Mouse (Mus musculus): ENCODE results near the gene H2-Q1. TPM values are rescaled to one million over a fixed set of nuclear protein-coding genes. Genes with fewer than 3 reads are reported as not detected.
"Not testable (repeated sequence)": the region's sequence is repeated elsewhere in the genome, so short reads cannot be mapped to it uniquely, and the experiment has no call there.

Gene H2-Q1
- 0.09 and 0.31 TPM in 2 replicates for polyA plus RNA-seq (2015; fragmentation: Nextera tagmentation; extraction: Ambion mirVana)

DNA sequence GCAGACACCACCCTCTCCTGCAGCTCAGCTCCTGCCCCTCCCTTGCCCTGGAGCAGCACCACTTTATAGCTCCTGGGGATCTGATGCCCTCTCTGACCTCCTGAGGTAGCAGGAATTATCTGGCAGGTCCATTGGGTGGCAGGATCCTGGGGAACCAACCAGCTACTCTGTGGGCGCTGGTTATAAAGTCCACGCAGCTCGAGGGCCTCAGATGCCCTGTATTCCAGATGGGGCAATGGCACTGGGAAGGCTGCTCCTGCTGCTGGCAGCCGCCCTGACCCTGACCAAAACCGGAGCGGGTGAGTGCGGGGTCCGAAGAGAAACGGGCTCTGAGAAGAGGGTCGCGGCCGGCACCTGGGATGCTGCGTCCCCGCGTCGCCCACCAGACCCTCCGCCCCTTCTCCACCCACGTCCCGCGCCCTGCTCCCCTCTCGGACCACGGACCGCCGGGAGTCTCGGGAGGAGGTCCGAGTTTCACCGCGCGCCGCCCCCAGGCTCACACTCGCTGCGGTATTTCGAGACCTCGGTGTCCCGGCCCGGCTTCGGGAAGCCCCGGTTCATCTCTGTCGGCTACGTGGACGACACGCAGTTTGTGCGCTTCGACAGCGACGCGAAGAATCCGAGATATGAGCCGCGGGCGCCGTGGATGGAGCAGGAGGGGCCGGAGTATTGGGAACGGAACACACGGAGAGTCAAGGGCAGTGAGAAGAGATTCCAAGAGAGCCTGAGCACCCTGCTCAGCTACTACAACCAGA is at the start of gene H2-Q1:
TSS of gene H2-Q1 (plus strand) at position 79 of the 755 bp plus-strand sequence.
- H3K4me1 ChIP-seq = peaks cover 10% of the 10 kb centered on the region
- H3K27me3 ChIP-seq = peaks cover 63% of the 10 kb centered on the region
- no peaks in the 10 kb centered on the region for H3K36me3 ChIP-seq
- 1% methylated on average over 51 of the region's 55 CpGs for WGBS
- no peak within 1 kb of the TSS for H3K27ac ChIP-seq
- H3K9ac ChIP-seq = peak within 1 kb of the TSS; percentile 48; the same call in 1 of the 2 replicates
- H3K9me3 ChIP-seq = no peaks in the 10 kb centered on the region
- no peak for ATAC-seq (ENCODE audit: low FRiP score, low read depth)
- peak within 1 kb of the TSS; percentile 41 for H3K4me3 ChIP-seq
- peak within 1 kb of the TSS; percentile 68 for H3K4me2 ChIP-seq (replicated peaks)

DNA sequence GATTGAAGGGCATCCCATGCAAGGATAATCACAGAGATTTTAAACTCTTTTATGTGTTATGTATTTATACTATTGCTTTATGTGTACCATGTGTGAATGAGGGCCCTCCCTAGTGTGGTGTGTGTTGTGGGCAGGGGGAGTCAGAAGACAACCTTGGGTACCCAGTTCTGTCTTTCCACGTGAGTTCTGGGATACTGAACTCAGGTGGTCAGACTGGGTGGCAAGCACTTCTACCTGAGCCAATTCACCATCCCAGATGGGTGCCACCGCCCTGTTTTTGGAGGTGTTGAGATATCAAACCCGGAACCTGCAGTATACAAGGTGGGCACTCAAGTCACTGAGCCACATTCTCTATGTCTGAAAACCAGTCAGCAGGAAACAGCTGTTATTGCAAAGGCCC is 48.0 kb upstream of the H2-Q1 start:
- no peaks in the 10 kb centered on the region for H3K4me1 ChIP-seq
- ATAC-seq (ENCODE audit: low FRiP score, low read depth) = no peak
- 70% methylated on average over 3 of the region's 3 CpGs for WGBS
- H3K4me2 ChIP-seq (replicated peaks) = no peak overlapping the region
- H3K36me3 ChIP-seq = no peaks in the 10 kb centered on the region
- H3K9ac ChIP-seq = no peak overlapping the region
- no peak overlapping the region for H3K27ac ChIP-seq
- H3K4me3 ChIP-seq = no peak overlapping the region
- H3K9me3 ChIP-seq = no peaks in the 10 kb centered on the region
- peaks cover 24% of the 10 kb centered on the region for H3K27me3 ChIP-seq

DNA sequence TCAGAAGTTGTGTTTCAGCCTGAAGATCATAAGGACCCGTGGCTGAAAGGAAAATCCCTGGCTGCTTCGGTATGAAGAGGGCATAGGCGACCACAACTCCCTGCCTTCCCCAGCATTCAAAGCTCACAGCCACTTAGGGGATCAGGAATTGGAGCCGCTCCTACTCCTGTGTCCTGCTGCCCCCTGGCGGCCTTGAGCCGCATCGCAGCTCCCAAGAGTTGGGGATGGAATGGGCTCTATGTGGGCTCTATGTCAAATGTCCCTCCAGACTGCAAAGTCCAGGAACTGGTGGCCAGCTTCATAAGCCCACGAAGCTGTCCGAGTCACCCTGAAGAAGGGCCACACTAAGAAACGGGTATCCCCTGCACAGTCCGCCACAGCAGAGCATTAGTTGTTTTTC is 45.4 kb upstream of the H2-Q1 start:
- no peaks in the 10 kb centered on the region for H3K9me3 ChIP-seq
- H3K36me3 ChIP-seq = no peaks in the 10 kb centered on the region
- H3K4me2 ChIP-seq (replicated peaks) = no peak overlapping the region
- H3K27me3 ChIP-seq = peaks cover 38% of the 10 kb centered on the region
- H3K9ac ChIP-seq = no peak overlapping the region
- ATAC-seq (ENCODE audit: low FRiP score, low read depth) = no peak
- H3K4me3 ChIP-seq = no peak overlapping the region
- no peak overlapping the region for H3K27ac ChIP-seq
- no peaks in the 10 kb centered on the region for H3K4me1 ChIP-seq
- 5% methylated on average over 11 of the region's 11 CpGs for WGBS

DNA sequence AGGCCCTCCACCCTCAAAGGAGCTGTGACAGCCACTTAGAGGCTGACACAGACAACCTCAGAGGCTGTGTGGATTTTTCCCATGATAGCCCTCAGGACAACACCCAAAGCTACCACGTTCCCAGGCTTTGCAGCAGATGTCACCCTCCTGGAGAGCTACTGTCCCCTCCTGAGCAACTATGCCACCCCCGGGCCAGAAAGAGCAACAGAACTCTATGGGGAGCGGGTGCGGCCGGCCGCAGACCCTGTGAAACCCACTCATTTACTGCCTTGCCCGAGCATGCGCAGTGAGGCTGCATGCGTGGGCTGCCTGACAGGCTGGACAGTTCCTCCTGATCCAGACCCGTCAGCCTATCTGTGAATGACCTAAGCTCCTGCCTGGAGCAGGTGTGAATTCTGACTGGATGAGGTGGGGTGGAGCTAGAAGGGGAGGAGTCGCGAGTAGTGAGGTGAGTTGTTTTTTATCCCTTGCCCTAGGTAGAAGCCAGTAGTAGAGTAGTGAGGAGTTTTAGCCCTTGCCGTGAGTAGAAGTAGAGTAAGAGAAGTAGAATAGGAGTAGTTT is 43.8 kb upstream of the H2-Q1 start:
- 14% methylated on average over 13 of the region's 13 CpGs for WGBS
- ATAC-seq (ENCODE audit: low FRiP score, low read depth) = no peak

DNA sequence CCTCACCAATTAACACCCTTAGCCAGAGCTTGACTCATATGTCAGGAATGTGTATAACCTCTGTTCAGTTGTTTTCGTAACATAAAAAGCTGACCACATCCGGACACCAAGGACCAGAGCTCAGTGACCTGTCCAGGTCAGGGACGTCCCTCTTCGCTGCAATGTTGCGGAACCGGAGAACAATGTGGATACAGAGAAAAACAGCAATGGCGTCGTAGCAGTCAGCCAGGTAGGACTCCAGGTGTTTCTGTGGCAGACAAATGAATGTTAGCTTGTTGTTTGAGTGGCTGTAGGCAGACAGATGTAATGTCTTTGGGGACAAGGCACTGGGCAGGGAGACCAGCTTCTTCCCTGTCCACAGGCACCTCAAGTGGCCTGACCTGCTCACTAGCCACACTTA is 42.2 kb upstream of the H2-Q1 start:
- no peak overlapping the region for H3K27ac ChIP-seq
- no peak overlapping the region for H3K4me2 ChIP-seq (replicated peaks)
- no peaks in the 10 kb centered on the region for H3K9me3 ChIP-seq
- H3K4me3 ChIP-seq = no peak overlapping the region
- no peak overlapping the region for H3K9ac ChIP-seq
- no peaks in the 10 kb centered on the region for H3K4me1 ChIP-seq
- peaks cover 38% of the 10 kb centered on the region for H3K27me3 ChIP-seq
- 84% methylated on average over 8 of the region's 8 CpGs for WGBS
- ATAC-seq (ENCODE audit: low FRiP score, low read depth) = no peak
- no peaks in the 10 kb centered on the region for H3K36me3 ChIP-seq

More for the DNA sequence above, 43.8 kb upstream of the H2-Q1 start:
- no peak overlapping the region for H3K4me3 ChIP-seq
- no peaks in the 10 kb centered on the region for H3K36me3 ChIP-seq
- no peak overlapping the region for H3K4me2 ChIP-seq (replicated peaks)
- no peaks in the 10 kb centered on the region for H3K9me3 ChIP-seq
- H3K4me1 ChIP-seq = no peaks in the 10 kb centered on the region
- H3K27ac ChIP-seq = no peak overlapping the region
- peaks cover 38% of the 10 kb centered on the region for H3K27me3 ChIP-seq
- H3K9ac ChIP-seq = no peak overlapping the region

DNA sequence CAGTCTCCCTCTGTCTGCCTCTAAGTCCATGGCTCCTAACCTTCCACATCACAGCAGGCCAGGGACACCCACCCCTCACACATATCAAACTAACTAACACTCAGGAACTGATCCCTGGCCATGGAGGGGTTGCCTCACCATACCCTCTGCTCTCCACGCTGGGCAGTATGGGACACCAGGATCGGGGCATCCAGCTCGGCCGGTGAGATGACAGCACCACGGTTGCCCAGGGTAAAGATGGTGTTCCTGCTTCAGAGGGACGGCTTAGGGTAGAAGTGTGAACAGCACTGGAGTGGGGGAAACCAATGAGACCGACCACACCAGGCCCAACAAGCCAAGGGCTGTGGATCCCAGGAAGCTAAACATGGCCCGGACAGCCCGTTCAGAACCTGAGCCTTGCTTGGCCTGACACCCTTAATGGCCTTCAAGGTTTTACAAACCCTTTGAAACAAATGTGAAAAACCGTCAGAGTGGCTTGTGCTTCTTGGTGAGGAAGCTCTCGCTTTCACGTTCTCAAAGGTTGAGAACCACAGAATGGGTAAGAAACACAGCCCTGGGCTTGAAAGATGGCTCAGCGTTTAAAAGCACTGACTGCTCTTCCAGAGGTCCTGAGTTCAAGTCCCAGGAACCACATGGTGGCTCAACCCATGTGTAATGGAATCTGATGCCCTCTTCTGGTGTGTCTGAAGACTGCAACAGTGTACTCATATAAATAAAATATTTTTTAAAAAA is 41.1 kb upstream of the H2-Q1 start:
- WGBS = 86% methylated on average over 13 of the region's 13 CpGs
- Histone ChIP-seq H3K4me2 (replicated peaks) (no peak overlapping the region), H3K9ac (no peak overlapping the region), H3K4me1 (no peaks in the 10 kb centered on the region), H3K9me3 (no peaks in the 10 kb centered on the region), H3K4me3 (no peak overlapping the region), H3K27ac (no peak overlapping the region), H3K27me3 (peaks cover 39% of the 10 kb centered on the region), H3K36me3 (no peaks in the 10 kb centered on the region)
- no peak for ATAC-seq (ENCODE audit: low FRiP score, low read depth)

DNA sequence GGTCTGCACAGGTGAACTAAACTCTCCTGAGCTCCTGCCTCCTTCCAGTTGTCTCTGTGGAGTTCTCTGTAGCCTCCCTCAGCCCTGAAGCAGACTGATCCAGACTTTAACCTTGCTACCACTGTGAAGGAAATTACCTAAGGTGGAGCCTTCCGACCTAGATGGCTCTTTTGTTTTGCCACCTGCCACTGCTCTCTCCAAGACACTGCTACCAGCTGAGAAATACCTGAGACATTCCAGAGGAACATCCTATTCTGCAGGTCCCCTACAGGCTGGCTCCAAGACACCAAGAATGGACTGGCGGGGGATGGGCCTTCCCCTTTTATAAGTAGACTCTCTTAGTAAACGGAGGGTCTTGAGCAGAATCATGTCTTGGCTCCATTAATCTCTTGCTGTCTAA is 39.9 kb upstream of the H2-Q1 start:
- no peak overlapping the region for H3K4me2 ChIP-seq (replicated peaks)
- H3K36me3 ChIP-seq = no peaks in the 10 kb centered on the region
- H3K4me1 ChIP-seq = no peaks in the 10 kb centered on the region
- H3K27ac ChIP-seq = no peak overlapping the region
- WGBS = 70% methylated on average over 3 of the region's 3 CpGs
- no peaks in the 10 kb centered on the region for H3K9me3 ChIP-seq
- H3K9ac ChIP-seq = no peak overlapping the region
- no peak overlapping the region for H3K4me3 ChIP-seq
- peaks cover 38% of the 10 kb centered on the region for H3K27me3 ChIP-seq
- no peak for ATAC-seq (ENCODE audit: low FRiP score, low read depth)

DNA sequence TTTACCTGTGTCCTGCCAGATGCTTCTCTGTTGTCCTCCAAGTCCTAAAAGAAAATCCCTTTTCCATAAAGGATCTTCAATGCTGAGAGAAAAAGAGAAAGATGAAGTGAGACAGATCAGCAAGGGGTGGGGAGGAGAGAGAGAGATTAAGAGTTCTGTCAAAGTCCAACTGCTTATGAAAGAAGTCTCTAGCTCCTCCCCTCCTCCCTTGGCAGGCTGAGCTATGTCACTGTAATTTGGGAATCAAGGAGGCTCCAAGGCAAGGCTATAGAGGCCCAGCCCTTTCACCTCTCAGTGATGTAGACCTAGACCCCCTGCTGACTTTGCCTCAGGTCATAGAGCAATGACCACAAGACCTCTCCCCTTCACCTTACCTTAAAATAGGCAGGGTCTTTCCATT is 34.8 kb upstream of the H2-Q1 start:
- Histone ChIP-seq H3K4me3 (no peak overlapping the region), H3K4me1 (no peaks in the 10 kb centered on the region)

DNA sequence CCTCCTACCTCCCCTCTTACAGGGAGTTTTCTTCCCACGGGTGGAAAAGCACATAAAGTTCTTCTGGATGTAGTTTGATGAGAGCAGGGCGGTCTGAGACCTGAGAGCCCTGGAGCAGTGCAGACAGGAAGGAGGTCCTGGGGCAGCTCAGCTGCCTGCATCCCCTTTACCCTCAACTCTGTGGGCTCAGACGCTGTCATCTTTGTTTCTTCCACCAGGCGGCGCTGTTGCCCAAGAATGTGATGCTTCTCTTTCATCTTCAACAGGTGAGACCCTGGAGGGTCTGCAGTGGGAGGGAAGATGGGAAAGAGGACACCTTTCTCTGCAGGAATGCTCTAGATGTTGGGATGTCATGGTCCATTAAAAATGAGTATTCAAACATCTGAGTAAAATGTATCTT is 24.4 kb upstream of the H2-Q1 start:
- H3K4me2 ChIP-seq (replicated peaks); H3K9ac ChIP-seq; H3K27me3 ChIP-seq; H3K9me3 ChIP-seq; H3K4me3 ChIP-seq; H3K4me1 ChIP-seq; ATAC-seq (ENCODE audit: low FRiP score, low read depth); H3K27ac ChIP-seq; H3K36me3 ChIP-seq: not testable (repeated sequence)
- WGBS = under 1% methylated on average over 5 of the region's 5 CpGs

More for the DNA sequence above, 34.8 kb upstream of the H2-Q1 start:
- H3K9ac ChIP-seq = no peak overlapping the region
- no peaks in the 10 kb centered on the region for H3K9me3 ChIP-seq
- peaks cover 9% of the 10 kb centered on the region for H3K27me3 ChIP-seq
- no peak overlapping the region for H3K4me2 ChIP-seq (replicated peaks)
- no peaks in the 10 kb centered on the region for H3K36me3 ChIP-seq
- H3K27ac ChIP-seq = no peak overlapping the region
- ATAC-seq (ENCODE audit: low FRiP score, low read depth) = no peak

DNA sequence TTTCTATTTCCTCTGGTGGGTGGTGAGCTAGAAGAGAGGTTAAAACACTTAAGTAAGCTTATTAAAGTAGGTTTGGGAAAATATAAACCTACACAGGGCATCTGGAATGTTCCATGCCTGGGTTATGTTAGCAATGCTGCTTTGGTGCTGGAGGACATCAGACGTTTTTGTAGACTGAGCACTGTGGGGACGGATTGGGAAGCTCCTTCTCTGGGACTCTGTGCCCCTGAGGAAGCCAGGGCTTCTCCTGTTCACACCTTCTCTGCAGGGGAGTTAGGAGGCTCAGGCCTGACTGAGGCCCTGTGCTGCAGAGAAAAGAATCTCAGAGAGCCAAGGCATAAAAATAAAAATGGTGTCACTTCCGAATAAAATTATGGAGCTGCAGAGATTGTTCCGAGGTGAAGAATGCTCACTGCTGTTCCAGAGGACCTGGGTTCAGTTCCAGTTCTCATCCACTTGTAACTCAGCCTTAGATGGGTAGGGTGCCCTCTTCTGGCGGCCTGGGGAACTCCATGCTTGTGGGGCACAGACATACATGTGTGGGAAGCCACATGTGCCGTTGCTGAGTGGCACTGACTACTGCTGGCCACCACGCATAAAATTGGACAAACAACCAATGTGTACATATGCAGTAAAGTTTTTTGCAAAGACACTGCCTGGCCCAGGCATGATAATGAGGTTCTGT is 19.8 kb upstream of the H2-Q1 start:
- WGBS = 83% methylated on average over 7 of the region's 7 CpGs
- not testable (repeated sequence) for H3K36me3 ChIP-seq; H3K4me2 ChIP-seq (replicated peaks); H3K27me3 ChIP-seq; H3K4me1 ChIP-seq; ATAC-seq (ENCODE audit: low FRiP score, low read depth); H3K9ac ChIP-seq; H3K9me3 ChIP-seq; H3K27ac ChIP-seq; H3K4me3 ChIP-seq

DNA sequence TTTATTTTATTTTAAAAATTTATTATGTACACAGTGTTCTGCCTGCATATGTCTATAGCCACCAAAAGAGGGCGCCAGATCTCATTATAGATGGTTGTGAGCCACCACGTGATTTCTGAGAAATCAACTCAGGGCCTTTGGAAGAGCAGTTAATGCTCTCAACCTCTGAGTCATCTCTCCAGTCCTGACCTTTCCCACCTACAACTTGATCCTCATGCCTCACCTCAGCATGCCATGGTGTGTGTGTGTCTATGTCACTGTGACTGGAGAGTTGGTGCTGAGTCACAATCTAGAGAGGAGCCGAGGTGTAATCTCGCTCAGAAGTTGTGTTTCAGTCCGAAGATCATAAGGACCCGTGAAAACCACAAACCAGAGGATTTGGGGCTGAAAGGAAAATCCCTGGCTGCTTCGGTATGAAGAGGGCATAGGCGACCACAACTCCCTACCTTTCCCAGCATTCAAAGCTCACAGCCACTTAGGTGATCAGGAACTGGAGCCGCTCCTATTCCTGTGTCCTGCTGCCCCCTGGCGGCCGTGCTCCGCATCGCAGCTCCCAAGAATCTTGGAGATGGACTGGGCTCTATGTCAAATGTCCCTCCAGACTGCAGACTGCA is 18.5 kb upstream of the H2-Q1 start:
- H3K36me3 ChIP-seq = no peaks in the 10 kb centered on the region
- ATAC-seq (ENCODE audit: low FRiP score, low read depth) = peak; percentile 44; the same call in 1 of the 2 replicates
- no peak overlapping the region for H3K27ac ChIP-seq
- no peak overlapping the region for H3K9ac ChIP-seq
- H3K27me3 ChIP-seq = peaks cover 7% of the 10 kb centered on the region; the same call in 1 of the 2 replicates
- no peaks in the 10 kb centered on the region for H3K4me1 ChIP-seq
- WGBS = 25% methylated on average over 13 of the region's 13 CpGs
- no peaks in the 10 kb centered on the region; the same call in 1 of the 2 replicates for H3K9me3 ChIP-seq
- H3K4me2 ChIP-seq (replicated peaks) = no peak overlapping the region
- no peak overlapping the region for H3K4me3 ChIP-seq
